Mouse (Mus musculus): Measurements from ENCODE around the gene Paqr9. TPM values are rescaled to one million over a fixed set of nuclear protein-coding genes. Genes with fewer than 3 reads are reported as not detected.

Paqr9 gene
- polyA plus RNA-seq, 1 experiment from 2014 or later, result 1.9 TPM

GRCm38 (mm10) chr9:95581021-95581757, 21.7 kb downstream of the Paqr9 start:
- Histone ChIP-seq H3K4me1 (ENCODE audit: control insufficient read depth, insufficient read depth, low read length) (peaks cover 3% of the 10 kb centered on the region; the same call in 1 of the 2 replicates), H3K27ac (ENCODE audit: low read depth, low read length) (no peak overlapping the region), H3K9me3 (replicated peaks; ENCODE audit: control insufficient read depth, low read length) (no peaks in the 10 kb centered on the region), H3K4me2 (ENCODE audit: low read length) (peak overlapping the region; percentile 45), H3K9ac (ENCODE audit: low read length) (no peak overlapping the region), H3K4me3 (ENCODE audit: low read depth, low read length) (no peak overlapping the region), H3K27me3 (replicated peaks; ENCODE audit: control insufficient read depth, insufficient read depth, low read length) (no peaks in the 10 kb centered on the region), H3K36me3 (ENCODE audit: control insufficient read depth, insufficient read depth, low read length) (no peaks in the 10 kb centered on the region)
- no peak for DNase-seq (ENCODE audit: low spot score)
- WGBS, result 61% methylated on average over 16 of the region's 16 CpGs
- ATAC-seq, result no peak

GRCm38 (mm10) chr9:95581758-95582515, 22.5 kb downstream of the Paqr9 start:
- peak; percentile 23 for DNase-seq (ENCODE audit: low spot score)
- Histone ChIP-seq H3K4me1 (ENCODE audit: control insufficient read depth, insufficient read depth, low read length) (peaks cover 3% of the 10 kb centered on the region; the same call in 1 of the 2 replicates), H3K4me3 (ENCODE audit: low read depth, low read length) (peak overlapping the region; percentile 10), H3K9me3 (replicated peaks; ENCODE audit: control insufficient read depth, low read length) (no peaks in the 10 kb centered on the region), H3K4me2 (ENCODE audit: low read length) (peak overlapping the region; percentile 45), H3K9ac (ENCODE audit: low read length) (0 out of 2 replicates have a peak overlapping the region, but pooled peaks have one; percentile 21), H3K27ac (ENCODE audit: low read depth, low read length) (no peak overlapping the region), H3K27me3 (replicated peaks; ENCODE audit: control insufficient read depth, insufficient read depth, low read length) (no peaks in the 10 kb centered on the region), H3K36me3 (ENCODE audit: control insufficient read depth, insufficient read depth, low read length) (no peaks in the 10 kb centered on the region)
- WGBS, result 5% methylated on average over 20 of the region's 20 CpGs
- ATAC-seq, result peak; percentile 42; the same call in 1 of the 2 replicates

- DNase-seq (ENCODE audit: low spot score) (peak; percentile 11), ATAC-seq (no peak)
- 7% methylated on average over 8 of the region's 8 CpGs for WGBS
- Histone ChIP-seq H3K9me3 (replicated peaks; ENCODE audit: control insufficient read depth, low read length) (no peaks in the 10 kb centered on the region), H3K36me3 (ENCODE audit: control insufficient read depth, insufficient read depth, low read length) (no peaks in the 10 kb centered on the region), H3K4me3 (ENCODE audit: low read depth, low read length) (no peak overlapping the region), H3K4me2 (ENCODE audit: low read length) (no peak overlapping the region), H3K27me3 (replicated peaks; ENCODE audit: control insufficient read depth, insufficient read depth, low read length) (no peaks in the 10 kb centered on the region), H3K4me1 (ENCODE audit: control insufficient read depth, insufficient read depth, low read length) (peaks cover 3% of the 10 kb centered on the region; the same call in 1 of the 2 replicates), H3K27ac (ENCODE audit: low read depth, low read length) (no peak overlapping the region), H3K9ac (ENCODE audit: low read length) (no peak overlapping the region)
Measured at GRCm38 (mm10) chr9:95582555-95582954, 23.1 kb downstream of the Paqr9 start.

- Histone ChIP-seq H3K4me2 (ENCODE audit: low read length) (no peak overlapping the region), H3K9ac (ENCODE audit: low read length) (no peak overlapping the region), H3K36me3 (ENCODE audit: control insufficient read depth, insufficient read depth, low read length) (no peaks in the 10 kb centered on the region), H3K4me1 (ENCODE audit: control insufficient read depth, insufficient read depth, low read length) (peaks cover 3% of the 10 kb centered on the region; the same call in 1 of the 2 replicates), H3K9me3 (replicated peaks; ENCODE audit: control insufficient read depth, low read length) (no peaks in the 10 kb centered on the region), H3K27ac (ENCODE audit: low read depth, low read length) (no peak overlapping the region), H3K4me3 (ENCODE audit: low read depth, low read length) (no peak overlapping the region), H3K27me3 (replicated peaks; ENCODE audit: control insufficient read depth, insufficient read depth, low read length) (no peaks in the 10 kb centered on the region)
- ATAC-seq (no peak), DNase-seq (ENCODE audit: low spot score) (no peak)
- WGBS, result 89% methylated on average over 5 of the region's 5 CpGs
Measured at GRCm38 (mm10) chr9:95586046-95586445, 26.6 kb downstream of the Paqr9 start.

GRCm38 (mm10) chr9:95588070-95588469, 28.6 kb downstream of the Paqr9 start:
- DNase-seq (ENCODE audit: low spot score) (no peak), ATAC-seq (no peak)
- no peaks in the 10 kb centered on the region for H3K27me3 ChIP-seq (replicated peaks; ENCODE audit: control insufficient read depth, insufficient read depth, low read length)
- no peak overlapping the region for H3K4me3 ChIP-seq (ENCODE audit: low read depth, low read length)
- no peaks in the 10 kb centered on the region for H3K4me1 ChIP-seq (ENCODE audit: control insufficient read depth, insufficient read depth, low read length)
- H3K36me3 ChIP-seq (ENCODE audit: control insufficient read depth, insufficient read depth, low read length), result no peaks in the 10 kb centered on the region
- H3K9ac ChIP-seq (ENCODE audit: low read length), result no peak overlapping the region
- no peak overlapping the region for H3K27ac ChIP-seq (ENCODE audit: low read depth, low read length)
- no peak overlapping the region for H3K4me2 ChIP-seq (ENCODE audit: low read length)
- WGBS, result 85% methylated on average over 7 of the region's 7 CpGs
- H3K9me3 ChIP-seq (replicated peaks; ENCODE audit: control insufficient read depth, low read length), result no peaks in the 10 kb centered on the region

- no peaks in the 10 kb centered on the region for H3K36me3 ChIP-seq (ENCODE audit: control insufficient read depth, insufficient read depth, low read length)
- H3K4me2 ChIP-seq (ENCODE audit: low read length), result no peak overlapping the region
- no peak overlapping the region for H3K27ac ChIP-seq (ENCODE audit: low read depth, low read length)
- H3K4me3 ChIP-seq (ENCODE audit: low read depth, low read length), result no peak overlapping the region
- DNase-seq (ENCODE audit: low spot score) (no peak), ATAC-seq (no peak)
- no peaks in the 10 kb centered on the region for H3K9me3 ChIP-seq (replicated peaks; ENCODE audit: control insufficient read depth, low read length)
- H3K4me1 ChIP-seq (ENCODE audit: control insufficient read depth, insufficient read depth, low read length), result no peaks in the 10 kb centered on the region
- no peak overlapping the region for H3K9ac ChIP-seq (ENCODE audit: low read length)
- H3K27me3 ChIP-seq (replicated peaks; ENCODE audit: control insufficient read depth, insufficient read depth, low read length), result no peaks in the 10 kb centered on the region
- WGBS, result 88% methylated on average over 4 of the region's 4 CpGs
Measured at GRCm38 (mm10) chr9:95594291-95594690, 34.8 kb downstream of the Paqr9 start.

DNA sequence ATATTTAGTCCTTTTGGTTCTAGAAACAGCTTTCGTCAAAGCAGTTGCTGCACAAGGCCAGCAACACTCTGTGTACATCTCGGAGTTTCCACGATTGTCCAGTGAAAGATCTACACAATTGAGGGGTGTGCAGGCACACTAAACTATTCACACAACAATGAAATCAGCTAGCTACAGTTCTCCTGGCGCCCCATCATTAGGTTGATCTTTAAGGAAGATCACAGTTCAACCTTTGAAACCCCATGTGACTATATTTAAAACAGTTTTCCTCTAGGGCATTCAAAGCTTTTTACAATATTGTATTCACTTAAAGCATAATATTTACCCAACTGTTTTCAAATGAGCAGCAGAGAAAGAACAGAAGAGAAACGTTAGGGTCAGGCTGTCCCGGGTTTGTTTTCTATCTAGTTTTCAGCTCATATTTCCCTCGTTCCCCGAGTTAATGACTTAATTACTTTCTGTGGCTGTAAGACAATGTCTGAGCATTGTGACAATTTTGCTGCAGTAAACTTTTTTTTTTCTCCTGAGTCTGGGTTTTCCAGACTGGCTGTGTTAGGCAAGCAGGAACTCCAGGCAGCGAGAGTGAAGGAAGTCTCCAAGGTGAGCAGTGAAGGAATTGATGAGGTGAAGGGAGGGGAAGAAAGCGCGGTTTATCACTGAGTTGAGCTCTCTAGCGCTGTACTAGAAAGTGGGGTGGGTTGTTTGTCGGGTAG, 38.2 kb downstream of the Paqr9 start:
- no peak overlapping the region for H3K9ac ChIP-seq (ENCODE audit: low read length)
- DNase-seq (ENCODE audit: low spot score) (no peak), ATAC-seq (no peak)
- H3K4me3 ChIP-seq (ENCODE audit: low read depth, low read length), result no peak overlapping the region
- WGBS, result 45% methylated on average over 13 of the region's 13 CpGs
- H3K9me3 ChIP-seq (replicated peaks; ENCODE audit: control insufficient read depth, low read length), result no peaks in the 10 kb centered on the region
- no peak overlapping the region for H3K27ac ChIP-seq (ENCODE audit: low read depth, low read length)
- H3K36me3 ChIP-seq (ENCODE audit: control insufficient read depth, insufficient read depth, low read length), result no peaks in the 10 kb centered on the region
- H3K27me3 ChIP-seq (replicated peaks; ENCODE audit: control insufficient read depth, insufficient read depth, low read length), result no peaks in the 10 kb centered on the region
- no peak overlapping the region for H3K4me2 ChIP-seq (ENCODE audit: low read length)
- no peaks in the 10 kb centered on the region for H3K4me1 ChIP-seq (ENCODE audit: control insufficient read depth, insufficient read depth, low read length)

DNA sequence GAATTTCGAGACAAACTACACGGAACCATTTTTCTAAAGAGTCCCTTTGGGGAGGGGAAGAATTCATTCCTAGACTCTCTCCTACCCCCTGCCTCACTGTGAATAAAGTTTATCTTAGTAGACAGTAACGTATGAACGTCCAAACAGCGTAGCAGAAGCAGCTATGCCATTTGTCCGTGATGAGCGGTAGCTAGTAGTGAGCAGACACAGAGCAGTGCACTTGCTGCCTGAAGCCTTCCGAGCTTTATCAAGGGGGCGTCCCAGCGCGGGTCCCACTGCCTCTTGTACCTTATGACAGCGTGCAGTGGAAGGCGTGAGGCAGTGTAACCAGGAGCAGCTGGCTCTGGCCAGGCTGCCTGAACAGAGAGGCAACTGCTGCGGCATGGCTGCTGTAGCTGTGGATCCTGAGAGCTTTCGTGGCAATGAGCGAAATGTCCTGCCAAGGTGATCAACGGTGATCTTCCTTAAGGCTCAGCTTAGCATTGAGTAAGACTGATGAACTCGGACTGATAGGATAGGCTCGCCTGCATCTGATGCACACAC, 38.8 kb downstream of the Paqr9 start:
- no peaks in the 10 kb centered on the region for H3K27me3 ChIP-seq (replicated peaks; ENCODE audit: control insufficient read depth, insufficient read depth, low read length)
- DNase-seq (ENCODE audit: low spot score), result no peak
- H3K4me2 ChIP-seq (ENCODE audit: low read length), result no peak overlapping the region
- 62% methylated on average over 19 of the region's 19 CpGs for WGBS
- no peak overlapping the region for H3K27ac ChIP-seq (ENCODE audit: low read depth, low read length)
- H3K36me3 ChIP-seq (ENCODE audit: control insufficient read depth, insufficient read depth, low read length), result no peaks in the 10 kb centered on the region
- no peak for ATAC-seq
- no peaks in the 10 kb centered on the region for H3K9me3 ChIP-seq (replicated peaks; ENCODE audit: control insufficient read depth, low read length)
- H3K4me1 ChIP-seq (ENCODE audit: control insufficient read depth, insufficient read depth, low read length), result no peaks in the 10 kb centered on the region
- H3K9ac ChIP-seq (ENCODE audit: low read length), result no peak overlapping the region
- H3K4me3 ChIP-seq (ENCODE audit: low read depth, low read length), result no peak overlapping the region

All from forebrain, embryonic 14.5 days (tissue).